Mouse (Mus musculus) brain, embryonic 18.5 days (tissue): ENCODE data around the gene Sh3gl1.
"Not testable (repeated sequence)": the region's sequence is repeated elsewhere in the genome, so short reads cannot be mapped to it uniquely, and the experiment has no call there.

Experiments used
- DNase-seq: peaks from one replicate; pipeline ENCODE4 v3.0.0-alpha.2; 2012; ENCODE audit warnings: low read depth, low spot score

Sh3gl1 gene

GRCm38 (mm10) chr17:56036176-56036900 is at the start of gene Sh3gl1:
Sh3gl1 (minus strand) TSS chr17:56036635.
- peak; percentile 94 for DNase-seq

GRCm38 (mm10) chr17:56080781-56081585 is 44.5 kb upstream of the Sh3gl1 start:
- peak; percentile 74 for DNase-seq

DNA sequence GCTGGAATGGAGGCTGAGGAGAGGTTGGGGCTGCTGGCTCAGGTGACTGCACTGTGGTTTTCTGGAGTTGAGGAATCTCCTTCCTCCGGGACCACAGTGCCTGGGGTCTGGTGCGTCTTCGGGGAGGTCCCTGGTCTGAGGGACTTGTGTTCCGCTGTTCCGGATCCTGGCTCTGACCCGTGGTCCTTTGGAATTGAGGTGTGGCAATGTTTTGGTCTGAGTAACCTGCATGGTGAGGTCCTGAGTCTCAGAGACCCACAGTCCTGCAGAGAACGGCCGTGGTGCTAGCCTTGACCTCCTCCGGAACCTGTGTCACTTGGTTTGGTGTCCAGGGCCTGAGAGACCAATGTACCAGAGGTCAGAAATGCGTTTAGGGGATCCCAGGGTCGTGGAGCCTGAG is 43.5 kb upstream of the Sh3gl1 start:
- DNase-seq, result no peak

- peak; percentile 99 for DNase-seq
Observed at GRCm38 (mm10) chr17:56078880-56079795, 42.7 kb upstream of the Sh3gl1 start, which contains the start of gene Hdgfl2. Hdgfl2 (plus strand) TSS chr17:56079634.

- DNase-seq, result not testable (repeated sequence)
Observed at GRCm38 (mm10) chr17:56078361-56078760, 41.9 kb upstream of the Sh3gl1 start.

GRCm38 (mm10) chr17:56077523-56077922 is 41.1 kb upstream of the Sh3gl1 start:
- DNase-seq, result no peak

GRCm38 (mm10) chr17:56074827-56075208 is 38.4 kb upstream of the Sh3gl1 start, which contains the start of gene Ubxn6:
Ubxn6 (minus strand) TSS chr17:56075028.
- peak; percentile 87 for DNase-seq

DNA sequence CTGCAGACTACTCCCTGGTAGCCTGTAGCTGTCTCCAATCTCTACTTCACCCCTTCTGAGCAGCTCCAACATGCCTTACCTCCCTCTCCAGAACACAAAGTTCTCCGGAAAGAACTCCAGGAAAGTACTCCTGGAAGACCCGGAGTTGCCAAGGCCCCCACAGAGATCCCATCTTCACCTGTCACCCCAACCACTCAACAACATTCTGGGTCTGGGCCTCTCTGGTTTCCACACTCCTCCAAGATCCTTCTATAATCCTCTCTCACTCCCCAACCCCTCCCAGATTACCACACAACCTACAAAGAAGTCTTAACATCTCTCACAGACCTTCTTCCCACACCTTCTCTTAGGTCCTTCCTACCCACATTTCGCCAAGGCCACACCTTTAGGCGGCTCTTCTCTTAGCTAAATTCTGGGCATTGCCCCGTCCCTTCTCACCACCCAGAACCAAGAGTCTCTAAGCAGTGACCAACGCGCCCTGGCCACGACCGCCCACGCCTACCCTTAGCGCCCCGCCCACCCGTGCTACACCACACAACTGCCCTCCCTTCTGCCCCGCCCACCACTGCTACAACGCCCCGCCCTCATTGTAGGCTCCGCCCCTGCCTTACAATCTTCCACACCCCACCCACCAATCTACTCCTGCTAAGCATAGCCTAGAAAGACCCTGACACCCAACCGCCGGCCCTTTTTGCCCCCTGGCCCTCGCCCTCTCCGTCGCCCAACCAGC is 37.8 kb upstream of the Sh3gl1 start:
- no peak for DNase-seq

GRCm38 (mm10) chr17:56072243-56072642 is 35.8 kb upstream of the Sh3gl1 start:
- no peak for DNase-seq

DNA sequence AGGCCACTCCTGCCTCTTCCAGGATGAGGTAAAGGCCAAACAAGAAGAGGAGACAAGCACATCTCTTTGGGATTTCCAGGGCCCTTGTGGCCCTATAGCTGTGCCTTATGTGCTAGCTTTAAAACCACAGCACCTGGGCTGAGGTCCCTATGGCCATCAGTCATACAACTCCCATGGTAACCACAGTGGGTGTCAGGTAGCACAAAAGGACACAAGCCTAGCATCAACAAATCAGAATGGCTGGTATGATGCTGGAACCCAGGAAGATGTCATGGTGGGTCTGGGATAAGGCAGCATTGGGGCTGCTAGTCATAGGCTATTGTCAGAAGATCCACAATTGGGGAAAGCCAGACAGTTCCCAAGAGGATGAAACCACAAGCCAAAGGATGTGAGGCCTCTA is 34.7 kb upstream of the Sh3gl1 start:
- no peak for DNase-seq

DNA sequence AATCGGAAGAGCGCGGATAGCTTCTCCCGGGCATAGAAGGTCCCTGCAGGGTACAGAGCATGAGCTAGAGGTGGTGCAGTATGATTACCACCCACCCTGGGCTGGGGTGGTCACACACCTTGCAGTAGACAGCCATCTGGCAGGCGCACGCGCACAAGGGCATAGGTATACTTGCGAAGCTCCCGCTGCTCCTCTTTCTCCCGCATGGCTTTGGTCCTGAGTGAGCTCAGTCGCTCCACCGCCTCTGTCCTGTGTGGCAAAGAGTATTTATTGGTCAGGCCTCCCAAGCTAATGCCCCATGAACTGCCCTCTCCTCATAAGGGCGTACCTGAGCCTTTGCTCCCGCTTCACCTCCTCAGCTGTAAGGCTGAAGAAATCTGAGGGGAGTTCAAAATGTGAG is 32.6 kb upstream of the Sh3gl1 start:
- DNase-seq, result no peak

DNA sequence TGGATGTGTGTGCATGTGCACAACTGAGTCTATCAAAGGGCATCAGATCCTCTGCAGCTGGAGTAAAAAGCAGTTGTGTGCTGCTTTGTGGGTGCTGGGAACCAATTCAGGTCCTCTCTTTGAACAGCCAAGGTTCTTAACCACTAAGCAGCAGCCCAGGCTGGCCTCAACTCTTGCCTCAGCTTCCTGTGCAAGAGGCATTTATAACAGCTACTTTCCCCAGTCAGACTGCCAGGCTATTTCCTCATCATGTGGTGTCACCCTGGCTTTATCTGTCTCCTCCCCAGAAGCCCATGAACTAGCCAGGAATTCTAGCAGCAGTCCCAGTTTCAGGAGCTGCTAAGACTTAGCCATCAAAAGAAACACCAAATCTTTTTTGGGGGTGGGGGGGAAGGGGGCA is 30.0 kb upstream of the Sh3gl1 start:
- no peak for DNase-seq

- DNase-seq, result not testable (repeated sequence)
Observed at GRCm38 (mm10) chr17:56065715-56066114, 29.3 kb upstream of the Sh3gl1 start.

- DNase-seq, result no peak
Observed at GRCm38 (mm10) chr17:56062081-56062480, 25.6 kb upstream of the Sh3gl1 start.

DNA sequence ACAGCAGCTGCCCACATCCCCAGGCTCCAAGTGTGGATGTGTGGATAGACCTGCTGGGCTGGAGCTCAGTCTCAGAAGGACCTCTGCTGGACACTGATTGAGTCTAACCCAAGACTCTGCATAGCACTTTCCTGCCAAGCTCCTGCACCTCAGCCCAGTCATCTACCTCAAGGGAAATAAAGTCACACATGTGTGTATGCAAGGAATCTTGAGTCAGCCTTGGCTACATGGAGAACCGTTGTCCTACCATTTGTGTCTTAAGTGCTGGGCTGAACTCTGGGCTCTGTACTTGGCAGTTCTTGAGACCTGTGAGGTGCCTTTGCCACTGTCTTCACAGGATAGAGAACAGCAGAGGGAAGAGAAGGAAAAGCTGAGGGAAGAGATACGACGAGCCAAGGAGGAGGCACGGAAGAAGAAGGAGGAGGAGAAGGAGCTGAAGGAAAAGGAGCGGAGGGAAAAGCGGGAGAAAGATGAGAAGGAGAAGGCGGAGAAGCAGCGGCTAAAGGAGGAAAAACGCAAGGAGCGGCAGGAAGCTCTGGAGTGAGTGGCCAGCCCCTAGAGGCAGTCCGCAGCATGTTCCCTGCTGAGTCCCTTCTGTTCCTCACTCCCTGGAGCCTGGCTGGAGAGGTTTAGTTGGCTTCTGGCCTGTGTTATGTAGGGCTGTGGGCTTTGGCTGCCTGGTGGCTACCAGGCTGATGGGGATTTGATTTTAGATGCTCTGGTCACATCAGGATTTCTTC is 21.1 kb upstream of the Sh3gl1 start:
- no peak for DNase-seq

- DNase-seq, result no peak
Observed at GRCm38 (mm10) chr17:56055945-56056678, 19.7 kb upstream of the Sh3gl1 start.

DNA sequence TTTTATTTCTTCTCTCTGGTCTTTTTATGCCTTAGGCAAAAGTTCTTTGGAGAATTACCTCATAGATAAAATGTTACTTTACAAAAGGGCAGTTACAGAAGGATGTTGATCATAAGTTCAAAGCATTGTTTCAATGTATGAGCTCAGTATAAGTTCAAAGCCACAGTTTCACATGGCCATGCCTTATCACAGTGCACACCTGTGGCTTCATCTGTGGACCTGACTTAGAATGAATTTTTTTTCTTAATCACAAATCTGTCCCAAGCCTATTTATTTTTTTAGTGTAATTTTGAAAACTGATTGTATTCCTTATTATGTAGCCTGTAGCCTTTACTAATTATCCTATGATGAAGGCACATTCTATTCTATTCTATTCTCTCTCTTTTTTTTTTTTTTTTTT is 18.5 kb upstream of the Sh3gl1 start:
- no peak for DNase-seq

DNA sequence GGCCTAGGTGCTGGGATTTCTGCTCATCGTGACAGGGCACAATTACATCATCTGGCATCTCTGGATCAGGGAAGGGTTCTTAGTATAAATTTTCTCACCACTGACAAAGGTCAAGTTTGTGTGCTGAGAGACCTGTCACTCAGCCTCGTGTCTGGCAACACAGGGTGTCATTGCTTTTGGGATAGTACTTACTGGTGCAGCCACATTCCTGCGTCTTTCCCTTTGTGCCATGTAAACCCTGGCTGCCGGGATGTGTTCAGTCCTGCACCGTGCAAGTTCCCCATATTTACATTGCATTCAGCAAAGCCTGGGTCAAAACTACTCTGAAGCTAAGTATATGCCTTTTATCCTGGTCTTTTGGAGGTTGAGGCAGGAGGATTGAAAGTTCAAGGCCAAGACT is 14.9 kb upstream of the Sh3gl1 start:
- no peak for DNase-seq

GRCm38 (mm10) chr17:56040857-56041163 is 4.4 kb upstream of the Sh3gl1 start:
- DNase-seq, result no peak
